Mouse (Mus musculus) ES-CJ7 (cell line): ENCODE measurements around the gene Arhgap19.
A peak's percentile ranks its signal among the peaks of the same experiment; 100 is the strongest.
"Not testable (repeated sequence)": the region's sequence is repeated elsewhere in the genome, so short reads cannot be mapped to it uniquely, and the experiment has no call there.

Source experiments
- DNase-seq: peaks from one replicate; pipeline ENCODE4 v3.0.0; 2011; ENCODE audit warnings: low read depth, low spot score

The Arhgap19 gene

GRCm38 (mm10) chr19:41801742-41802369, at the start of gene Arhgap19:
Gene Arhgap19, minus strand, starts transcription at chr19:41802047.
- peak; percentile 98 for DNase-seq

DNA sequence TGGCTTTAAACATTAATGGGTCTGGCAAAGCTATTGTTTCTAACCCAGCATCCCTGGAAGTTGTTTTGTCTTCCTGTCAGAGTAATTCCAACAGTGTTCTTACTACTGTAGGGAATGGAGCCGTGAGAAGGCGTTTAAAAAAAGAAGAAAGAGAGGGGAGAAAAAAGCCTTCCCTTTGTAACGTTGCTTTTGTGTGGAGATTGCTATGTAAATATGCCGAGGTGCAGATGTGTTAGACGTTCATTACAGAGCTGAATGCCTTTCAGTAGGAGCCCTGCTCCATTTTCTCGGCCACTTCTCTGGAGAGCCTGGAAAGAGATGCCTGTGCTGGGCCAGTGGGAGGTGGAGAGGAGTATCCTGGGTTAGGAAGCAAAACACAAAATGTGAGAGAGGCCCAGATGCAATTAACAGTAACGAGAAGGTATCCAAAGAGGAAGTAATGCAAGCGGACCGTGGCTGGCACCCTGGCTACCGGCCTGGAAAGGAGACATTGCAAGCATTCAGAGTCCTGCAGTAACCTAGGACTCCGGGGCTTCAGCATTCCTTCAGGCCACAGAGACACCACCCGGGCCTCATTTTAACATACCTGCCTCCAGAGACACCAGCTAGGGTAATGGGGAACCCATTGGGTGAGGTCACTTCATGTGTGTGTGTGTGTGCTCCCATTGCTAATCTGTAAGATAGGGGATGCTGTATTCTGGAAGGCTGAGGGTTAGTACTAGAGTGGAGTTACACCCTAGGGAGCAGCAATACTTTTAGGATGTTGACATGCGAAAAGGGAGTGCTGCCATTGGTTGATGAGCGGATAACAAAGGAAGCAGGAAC, 49.1 kb upstream of the Arhgap19 start:
- no peak for DNase-seq

DNA sequence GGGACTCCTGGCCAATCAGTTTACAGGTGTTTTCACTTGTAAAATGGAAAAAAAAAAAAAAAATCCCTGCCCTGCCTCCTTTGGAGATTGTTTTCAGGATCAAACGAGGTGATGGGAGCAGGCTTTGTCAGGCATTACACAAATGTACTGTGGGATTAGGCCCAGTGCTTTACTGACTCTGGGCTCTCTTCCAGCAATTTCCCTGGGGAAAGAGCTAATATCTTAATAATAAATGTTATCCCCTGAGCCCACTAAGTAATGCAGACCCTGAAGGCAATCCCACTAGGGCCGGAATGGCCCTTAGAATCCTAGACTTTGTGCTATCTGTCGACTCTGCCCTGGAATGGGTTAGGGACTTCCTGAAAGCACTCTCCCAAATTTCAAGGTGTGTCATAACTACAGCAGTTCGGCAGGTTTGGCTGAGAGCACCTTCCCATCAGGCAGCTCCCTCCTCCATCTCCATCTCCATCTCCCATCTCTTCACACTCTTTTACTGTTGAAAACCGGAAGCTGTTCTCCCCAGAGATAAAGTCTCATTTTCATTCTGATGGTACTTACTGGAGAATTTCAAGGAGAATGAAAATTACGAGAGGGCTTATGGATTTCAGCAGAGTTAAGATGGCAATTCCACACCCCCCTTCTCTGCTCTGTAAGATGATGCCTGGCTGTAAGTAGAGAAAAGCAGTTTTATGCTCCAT, 48.3 kb upstream of the Arhgap19 start:
- DNase-seq, result no peak

DNA sequence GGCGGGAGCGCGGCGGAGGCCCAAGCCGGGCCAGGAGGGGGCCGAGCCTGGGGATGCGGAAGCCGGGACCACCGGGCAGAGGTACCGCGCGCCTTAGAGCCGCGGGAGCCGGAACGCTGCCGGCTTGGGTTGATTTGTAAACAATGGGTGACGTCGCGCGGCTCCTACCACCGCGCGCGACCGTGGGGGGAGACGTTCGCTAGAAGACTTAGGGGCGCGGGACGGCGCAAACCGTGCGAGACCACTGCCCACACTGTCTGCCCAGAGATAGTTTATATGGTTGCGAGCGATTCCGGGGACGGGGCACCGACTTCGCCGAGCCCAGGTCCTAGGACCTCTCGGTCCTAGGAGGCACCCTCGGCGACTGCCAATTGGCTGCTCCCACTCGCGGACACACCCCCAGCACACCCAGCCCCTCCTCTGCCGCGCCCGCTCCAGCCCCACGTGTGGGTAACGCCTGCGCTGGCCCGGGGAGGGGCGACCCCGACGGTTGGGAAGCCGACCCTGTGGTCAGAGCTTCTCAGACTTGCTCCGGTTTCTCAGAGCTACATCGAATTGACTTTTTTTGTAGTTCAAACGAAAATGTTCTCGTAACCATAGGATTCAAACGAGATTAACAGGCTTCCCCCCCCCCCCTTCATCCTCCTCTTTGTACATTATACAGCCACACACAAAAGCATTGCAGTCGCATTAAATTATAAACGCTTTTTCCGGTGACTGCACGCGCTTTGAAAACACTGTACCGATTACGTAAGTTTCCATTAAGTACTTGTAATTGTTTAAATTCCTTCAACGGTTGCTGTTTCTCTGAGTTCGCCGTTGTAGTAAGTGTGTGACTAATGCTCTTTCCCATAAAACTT, 46.4 kb upstream of the Arhgap19 start, which contains the start of gene Frat2:
Gene Frat2, minus strand, starts transcription at position 141 of the 860 bp plus-strand sequence.
- DNase-seq, result peak; percentile 92

DNA sequence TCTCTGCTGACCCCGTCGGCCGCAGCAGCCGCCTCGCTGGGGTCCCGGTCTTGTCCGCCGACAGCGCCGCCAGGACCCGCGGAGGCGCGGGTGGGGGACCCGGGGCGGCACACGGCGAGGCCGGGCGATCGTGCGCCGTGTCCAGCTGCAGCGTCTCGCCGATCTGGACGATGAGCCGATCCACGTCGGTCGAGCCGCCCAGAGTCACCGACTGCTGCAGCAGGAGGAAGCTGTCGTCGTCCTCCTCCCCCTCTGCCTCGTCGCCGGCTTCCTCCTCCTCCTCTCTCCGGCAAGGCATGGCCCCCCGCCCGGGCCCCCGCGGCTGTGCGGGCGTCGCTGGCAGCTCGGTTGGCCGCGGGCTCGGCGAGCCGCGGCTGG, 45.8 kb upstream of the Arhgap19 start:
- DNase-seq, result not testable (repeated sequence)

DNA sequence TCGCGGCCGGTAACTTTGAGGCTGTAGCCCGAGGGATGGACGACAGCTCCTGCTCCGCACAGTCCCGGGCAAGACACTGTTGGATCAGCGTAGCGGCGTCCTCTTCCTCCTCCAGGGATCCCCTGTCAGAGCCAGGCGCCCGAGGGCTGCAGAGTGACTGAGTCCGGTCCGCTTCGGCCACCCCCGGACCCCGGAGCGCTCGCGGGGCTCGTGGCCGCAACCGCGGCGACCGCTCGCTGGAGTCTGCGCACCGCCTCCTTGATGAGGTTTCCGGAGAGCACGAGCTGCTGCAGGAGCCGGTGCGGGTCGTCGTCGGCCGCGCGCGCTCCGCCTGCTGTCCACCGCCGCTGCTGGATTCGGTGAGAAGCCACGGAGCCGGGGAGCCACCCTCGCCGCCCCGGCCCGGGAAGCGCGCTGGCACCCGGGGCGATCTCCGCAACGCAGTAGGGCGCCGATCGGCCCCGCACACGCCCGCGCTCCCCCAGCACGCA, 45.3 kb upstream of the Arhgap19 start:
- no peak for DNase-seq

- no peak for DNase-seq
These were observed 44.7 kb upstream of the Arhgap19 start for GRCm38 (mm10) chr19:41846366-41847090.

DNA sequence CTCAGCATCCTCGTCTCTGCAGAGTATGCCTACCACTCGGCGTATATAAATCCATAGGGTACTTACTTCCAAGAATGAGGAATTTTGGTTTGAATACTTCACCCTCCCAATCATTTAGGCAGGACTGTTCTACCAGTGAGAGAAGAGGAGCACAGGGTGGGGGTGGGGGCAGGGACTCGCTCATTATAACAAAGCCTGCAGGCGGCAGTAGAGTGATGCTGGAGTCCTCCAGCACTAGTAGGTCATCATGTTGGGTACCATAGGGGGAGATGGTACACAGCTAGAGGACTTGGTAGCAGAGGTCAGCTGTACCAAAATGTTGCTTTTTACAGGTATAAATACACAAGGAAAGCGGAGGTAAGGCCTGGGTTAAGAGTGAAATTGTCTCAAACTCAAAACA, 42.5 kb upstream of the Arhgap19 start:
- peak; percentile 41 for DNase-seq

- no peak for DNase-seq
These were observed 40.9 kb upstream of the Arhgap19 start for GRCm38 (mm10) chr19:41842706-41843105.

- no peak for DNase-seq
These were observed 40.3 kb upstream of the Arhgap19 start for GRCm38 (mm10) chr19:41842196-41842595.

- DNase-seq, result no peak
These were observed 39.4 kb upstream of the Arhgap19 start for GRCm38 (mm10) chr19:41841105-41841750.

- DNase-seq, result no peak
These were observed 37.8 kb upstream of the Arhgap19 start for GRCm38 (mm10) chr19:41839685-41840084.

- no peak for DNase-seq
These were observed 37.0 kb upstream of the Arhgap19 start for GRCm38 (mm10) chr19:41838808-41839207.

- DNase-seq, result no peak
These were observed 36.0 kb upstream of the Arhgap19 start for GRCm38 (mm10) chr19:41837917-41838261.

- DNase-seq, result no peak
These were observed 35.5 kb upstream of the Arhgap19 start for GRCm38 (mm10) chr19:41837194-41837916.

GRCm38 (mm10) chr19:41836719-41837118, 34.9 kb upstream of the Arhgap19 start:
- DNase-seq, result no peak

DNA sequence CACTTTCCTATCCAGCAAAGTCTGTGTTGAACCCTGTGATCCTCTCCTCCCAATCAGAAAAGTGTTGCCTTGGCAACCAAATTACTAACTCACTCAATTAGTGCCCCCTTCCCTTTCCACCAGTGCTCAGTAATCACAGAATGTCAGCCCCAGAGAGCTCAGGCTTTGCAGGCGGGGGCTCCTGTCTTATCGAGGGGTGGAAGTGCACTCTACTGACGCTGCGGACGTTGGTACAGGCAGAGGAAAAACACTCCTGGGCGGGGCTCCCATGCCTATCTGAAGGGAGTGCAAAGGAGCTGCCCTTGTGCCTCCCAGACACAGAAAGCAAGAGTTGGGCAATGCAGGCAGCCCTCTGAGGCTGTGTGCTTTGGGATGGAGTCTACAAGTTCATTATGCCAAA, 34.0 kb upstream of the Arhgap19 start:
- no peak for DNase-seq

GRCm38 (mm10) chr19:41835407-41835806, 33.6 kb upstream of the Arhgap19 start:
- no peak for DNase-seq

DNA sequence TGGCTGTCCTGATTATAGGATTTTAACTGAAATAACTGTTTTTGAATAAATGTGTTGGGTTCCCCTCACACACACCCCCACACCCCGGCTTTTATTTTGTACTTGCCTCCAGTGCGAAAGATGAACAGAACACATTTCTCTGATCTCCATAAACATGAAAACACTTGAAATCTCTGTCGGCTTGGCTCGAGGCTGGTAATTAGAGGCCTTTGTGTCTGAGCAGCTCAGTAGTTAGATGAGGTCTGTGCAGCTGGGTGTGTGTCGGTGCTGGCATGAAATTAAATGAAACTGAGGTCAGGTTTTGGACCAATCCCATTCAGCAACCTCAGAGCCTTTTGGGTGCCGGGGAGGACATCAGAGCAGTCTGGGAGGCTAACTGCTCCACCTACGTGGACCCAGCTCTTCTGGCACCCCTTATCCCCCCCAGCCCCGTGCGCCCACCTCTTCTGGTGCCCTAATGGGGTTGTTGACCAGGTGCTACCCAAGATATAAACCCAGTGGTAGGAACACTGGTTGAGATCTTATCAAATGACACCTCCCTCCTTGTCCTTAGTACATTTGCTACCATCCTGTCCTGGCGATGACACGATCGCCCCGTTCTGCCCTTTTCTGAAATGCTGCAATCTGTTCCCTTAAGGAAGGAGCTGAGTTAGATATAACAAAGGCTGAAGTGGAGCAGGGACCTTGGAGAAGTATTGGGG, 30.8 kb upstream of the Arhgap19 start:
- DNase-seq, result no peak
